Mouse (Mus musculus): ENCODE data around the gene Gm3415. TPM values are rescaled to one million over a fixed set of nuclear protein-coding genes. Genes with fewer than 3 reads are reported as not detected.
"Not testable (repeated sequence)": the region's sequence is repeated elsewhere in the genome, so short reads cannot be mapped to it uniquely, and the experiment has no call there.

Gm3415 gene
- not detected in 2 replicates for polyA plus RNA-seq (2015; fragmentation: Nextera tagmentation; extraction: Ambion mirVana)

GRCm38 (mm10) chr5:146555836-146556235 is at the start of gene Gm3415:
TSS of gene Gm3415 (plus strand) at chr5:146556136.
- H3K27me3 ChIP-seq; H3K4me2 ChIP-seq (replicated peaks); H3K9me3 ChIP-seq; H3K27ac ChIP-seq; H3K36me3 ChIP-seq; H3K4me3 ChIP-seq; ATAC-seq (ENCODE audit: low FRiP score, low read depth); H3K9ac ChIP-seq; H3K4me1 ChIP-seq: not testable (repeated sequence)
- no CpG with 5 or more reads among the region's 3 CpGs for WGBS

- not testable (repeated sequence) for H3K4me1 ChIP-seq; H3K27ac ChIP-seq; H3K9me3 ChIP-seq; H3K27me3 ChIP-seq; ATAC-seq (ENCODE audit: low FRiP score, low read depth); H3K36me3 ChIP-seq; H3K9ac ChIP-seq; H3K4me2 ChIP-seq (replicated peaks); H3K4me3 ChIP-seq
- WGBS, result 90% methylated on average over 1 of the region's 5 CpGs
Observed at GRCm38 (mm10) chr5:146513823-146514222, 42.1 kb upstream of the Gm3415 start, which contains the start of gene Gm3402. TSS of gene Gm3402 (plus strand) at chr5:146514123.

GRCm38 (mm10) chr5:146525501-146525900 is 30.4 kb upstream of the Gm3415 start, which contains the start of gene Gm3404:
TSS of gene Gm3404 (plus strand) at chr5:146525801.
- not testable (repeated sequence) for H3K9ac ChIP-seq; ATAC-seq (ENCODE audit: low FRiP score, low read depth); H3K4me1 ChIP-seq; H3K9me3 ChIP-seq; H3K4me3 ChIP-seq; H3K27me3 ChIP-seq; H3K4me2 ChIP-seq (replicated peaks); H3K36me3 ChIP-seq; H3K27ac ChIP-seq
- 88% methylated on average over 3 of the region's 3 CpGs for WGBS

GRCm38 (mm10) chr5:146537347-146537746 is 18.6 kb upstream of the Gm3415 start, which contains the start of gene Gm3409:
TSS of gene Gm3409 (plus strand) at chr5:146537647.
- not testable (repeated sequence) for H3K4me3 ChIP-seq; H3K27me3 ChIP-seq; H3K4me2 ChIP-seq (replicated peaks); H3K27ac ChIP-seq; H3K9me3 ChIP-seq; H3K36me3 ChIP-seq; H3K4me1 ChIP-seq; ATAC-seq (ENCODE audit: low FRiP score, low read depth); H3K9ac ChIP-seq
- WGBS, result 97% methylated on average over 3 of the region's 3 CpGs

GRCm38 (mm10) chr5:146564259-146564658 is 8.3 kb downstream of the Gm3415 start:
- H3K9ac ChIP-seq, result no peak overlapping the region
- no peaks in the 10 kb centered on the region for H3K36me3 ChIP-seq
- no peak overlapping the region for H3K4me2 ChIP-seq (replicated peaks)
- H3K4me1 ChIP-seq, result no peaks in the 10 kb centered on the region
- H3K4me3 ChIP-seq, result no peak overlapping the region
- ATAC-seq (ENCODE audit: low FRiP score, low read depth), result no peak
- WGBS, result 96% methylated on average over 1 of the region's 1 CpGs
- no peaks in the 10 kb centered on the region for H3K9me3 ChIP-seq
- no peak overlapping the region for H3K27ac ChIP-seq
- no peaks in the 10 kb centered on the region for H3K27me3 ChIP-seq

GRCm38 (mm10) chr5:146567054-146567453 is 11.1 kb downstream of the Gm3415 start:
- H3K27me3 ChIP-seq, result no peaks in the 10 kb centered on the region
- no peak overlapping the region for H3K27ac ChIP-seq
- no peak overlapping the region for H3K4me3 ChIP-seq
- no peaks in the 10 kb centered on the region for H3K36me3 ChIP-seq
- no peak overlapping the region for H3K9ac ChIP-seq
- no peak for ATAC-seq (ENCODE audit: low FRiP score, low read depth)
- H3K4me2 ChIP-seq (replicated peaks), result no peak overlapping the region
- H3K4me1 ChIP-seq, result no peaks in the 10 kb centered on the region
- H3K9me3 ChIP-seq, result no peaks in the 10 kb centered on the region
- 62% methylated on average over 4 of the region's 4 CpGs for WGBS

- H3K9ac ChIP-seq; H3K4me3 ChIP-seq; H3K27me3 ChIP-seq; H3K36me3 ChIP-seq; H3K9me3 ChIP-seq; H3K27ac ChIP-seq; H3K4me2 ChIP-seq (replicated peaks); ATAC-seq (ENCODE audit: low FRiP score, low read depth); H3K4me1 ChIP-seq: not testable (repeated sequence)
- WGBS, result 82% methylated on average over 6 of the region's 6 CpGs
Observed at GRCm38 (mm10) chr5:146570179-146570578, 14.2 kb downstream of the Gm3415 start.

- not testable (repeated sequence) for H3K9me3 ChIP-seq; H3K27ac ChIP-seq; H3K4me3 ChIP-seq; H3K4me1 ChIP-seq; H3K36me3 ChIP-seq; H3K27me3 ChIP-seq; ATAC-seq (ENCODE audit: low FRiP score, low read depth); H3K4me2 ChIP-seq (replicated peaks); H3K9ac ChIP-seq
- 63% methylated on average over 6 of the region's 6 CpGs for WGBS
Observed at GRCm38 (mm10) chr5:146571830-146572734, 16.1 kb downstream of the Gm3415 start.

GRCm38 (mm10) chr5:146572735-146573042 is 16.8 kb downstream of the Gm3415 start:
- not testable (repeated sequence) for H3K4me3 ChIP-seq; H3K36me3 ChIP-seq; H3K9ac ChIP-seq; ATAC-seq (ENCODE audit: low FRiP score, low read depth); H3K4me1 ChIP-seq; H3K27ac ChIP-seq; H3K9me3 ChIP-seq; H3K4me2 ChIP-seq (replicated peaks); H3K27me3 ChIP-seq
- WGBS, result 89% methylated on average over 4 of the region's 4 CpGs

GRCm38 (mm10) chr5:146576668-146577067 is 20.7 kb downstream of the Gm3415 start:
- no peak for ATAC-seq (ENCODE audit: low FRiP score, low read depth)
- Histone ChIP-seq H3K9ac (no peak overlapping the region), H3K4me2 (replicated peaks) (no peak overlapping the region), H3K4me3 (no peak overlapping the region), H3K4me1 (no peaks in the 10 kb centered on the region), H3K9me3 (no peaks in the 10 kb centered on the region), H3K36me3 (no peaks in the 10 kb centered on the region), H3K27me3 (0 out of 2 replicates have a peak, but pooled peaks cover 2% of the 10 kb centered on the region), H3K27ac (no peak overlapping the region)
- WGBS, result 90% methylated on average over 3 of the region's 3 CpGs

- Histone ChIP-seq H3K4me1 (peaks cover 21% of the 10 kb centered on the region), H3K9me3 (no peaks in the 10 kb centered on the region), H3K4me3 (peak overlapping the region; percentile 57), H3K4me2 (replicated peaks) (peak overlapping the region; percentile 97), H3K27me3 (peaks cover 54% of the 10 kb centered on the region), H3K27ac (no peak overlapping the region), H3K9ac (peak overlapping the region; percentile 58; the same call in 1 of the 2 replicates), H3K36me3 (no peaks in the 10 kb centered on the region)
- WGBS, result 5% methylated on average over 10 of the region's 10 CpGs
- no peak for ATAC-seq (ENCODE audit: low FRiP score, low read depth)
Observed at GRCm38 (mm10) chr5:146584156-146584477, 28.2 kb downstream of the Gm3415 start.

GRCm38 (mm10) chr5:146584478-146585306 is 28.8 kb downstream of the Gm3415 start, which contains the start of gene Gpr12:
TSS of gene Gpr12 (minus strand) at chr5:146585239.
- H3K9me3 ChIP-seq, result no peaks in the 10 kb centered on the region
- peak within 1 kb of the TSS; percentile 58 for H3K9ac ChIP-seq
- H3K27me3 ChIP-seq, result peaks cover 54% of the 10 kb centered on the region
- WGBS, result under 1% methylated on average over 59 of the region's 64 CpGs
- no peaks in the 10 kb centered on the region for H3K36me3 ChIP-seq
- peak; percentile 48 for ATAC-seq (ENCODE audit: low FRiP score, low read depth)
- H3K4me2 ChIP-seq (replicated peaks), result peak within 1 kb of the TSS; percentile 97
- peaks cover 21% of the 10 kb centered on the region for H3K4me1 ChIP-seq
- no peak within 1 kb of the TSS for H3K27ac ChIP-seq
- peak within 1 kb of the TSS; percentile 57 for H3K4me3 ChIP-seq

Data from limb, embryonic 13.5 days (tissue).